Mouse (Mus musculus): Measurements from ENCODE around the gene Ltbp1.

DNA sequence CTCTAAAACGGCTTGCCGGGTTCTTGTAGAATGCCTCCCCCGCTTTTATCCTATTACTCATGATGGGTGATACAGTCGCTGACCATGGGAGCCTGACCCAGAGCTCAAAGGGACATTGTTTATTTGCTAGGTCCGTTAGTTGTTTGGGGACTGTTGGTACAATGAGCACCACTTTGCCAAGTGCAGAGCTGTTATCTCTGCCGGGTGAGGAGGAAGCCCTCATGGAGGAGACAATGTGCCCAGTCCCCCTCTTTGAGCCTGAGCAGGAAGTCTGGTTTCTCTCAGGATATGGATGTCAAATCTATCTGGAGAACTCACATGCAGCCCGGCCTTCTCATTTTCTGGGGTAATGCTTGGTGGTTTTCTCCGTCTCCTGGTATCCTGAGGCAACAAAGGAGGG is 68.5 kb downstream of the Ltbp1 start:
- TF ChIP-seq CHD1 (IDR thresholded peaks at IDR 0.05; ENCODE audit: low read depth, low read length) (no peak), CTCF (conservative IDR thresholded peaks at IDR 0.05 in 1 of 2, IDR thresholded peaks at IDR 0.05 in 1 of 2; ENCODE audit: low read depth in 2 of 2, low read length in 2 of 2) (no peak), ZKSCAN1 (IDR thresholded peaks at IDR 0.05; ENCODE audit: borderline replicate concordance, low read depth, low read length) (no peak), MAX (IDR thresholded peaks at IDR 0.05; ENCODE audit: low read length) (no peak), ELF1 (IDR thresholded peaks at IDR 0.05; ENCODE audit: low read depth, low read length) (no peak), KAT2A (IDR thresholded peaks at IDR 0.05; ENCODE audit: insufficient replicate concordance, low read length) (no peak), PAX5 (IDR thresholded peaks at IDR 0.05; ENCODE audit: low read length) (no peak), EP300 (IDR thresholded peaks at IDR 0.05; ENCODE audit: low read length) (no peak), POLR2A (IDR thresholded peaks at IDR 0.05; ENCODE audit: low read depth, low read length) (no peak)

Measured in CH12.LX (cell line).